Mouse (Mus musculus) mesoderm, embryonic 11.5 days (tissue): ENCODE measurements around the gene Naxd.
"Not testable (repeated sequence)": the region's sequence is repeated elsewhere in the genome, so short reads cannot be mapped to it uniquely, and the experiment has no call there.

Experiments
- DNase-seq: peaks from one replicate; pipeline ENCODE4 v3.0.0-alpha.2; 2012; ENCODE audit warnings: low read depth, low spot score

Naxd gene

DNA sequence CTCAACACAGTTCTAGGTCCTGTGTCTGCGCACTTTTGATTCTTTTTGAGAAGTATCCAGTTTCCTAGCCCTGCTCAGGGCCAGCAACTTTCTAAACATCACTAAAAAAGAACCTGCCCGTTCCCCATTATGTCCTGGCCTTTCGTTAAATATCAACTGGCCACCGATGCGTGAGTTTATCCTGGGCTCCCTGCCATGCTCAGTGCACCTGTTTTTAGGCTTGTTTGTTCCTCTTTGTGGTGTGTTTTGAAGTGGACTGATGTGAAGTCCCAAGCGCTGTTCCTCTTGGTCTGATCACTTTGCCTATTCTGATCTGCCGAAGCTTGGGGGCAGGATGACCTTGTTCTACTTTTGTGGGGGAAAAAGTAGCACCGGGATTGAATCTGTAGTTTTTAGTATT lies 26.0 kb upstream of the Naxd start:
- DNase-seq = no peak

DNA sequence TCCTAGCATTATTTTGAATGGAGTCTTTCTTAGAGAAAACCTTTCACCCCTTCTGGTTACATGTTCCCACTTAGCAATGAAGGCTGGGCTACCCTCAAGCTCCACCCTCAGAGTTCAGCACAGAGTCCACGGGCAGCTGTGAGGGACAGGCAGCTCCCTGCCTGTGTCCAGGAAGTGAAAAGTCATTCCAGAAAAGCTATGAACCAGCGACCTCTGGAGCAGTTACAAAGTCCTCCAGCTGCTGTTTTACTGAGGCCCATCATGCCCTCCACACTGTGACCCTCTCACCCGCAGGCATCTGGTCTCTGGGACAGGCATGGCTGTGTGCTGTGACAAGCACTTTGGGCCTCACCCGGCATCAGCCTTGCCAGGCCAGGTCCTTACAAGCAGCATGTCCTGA lies 24.2 kb upstream of the Naxd start:
- DNase-seq = no peak

DNA sequence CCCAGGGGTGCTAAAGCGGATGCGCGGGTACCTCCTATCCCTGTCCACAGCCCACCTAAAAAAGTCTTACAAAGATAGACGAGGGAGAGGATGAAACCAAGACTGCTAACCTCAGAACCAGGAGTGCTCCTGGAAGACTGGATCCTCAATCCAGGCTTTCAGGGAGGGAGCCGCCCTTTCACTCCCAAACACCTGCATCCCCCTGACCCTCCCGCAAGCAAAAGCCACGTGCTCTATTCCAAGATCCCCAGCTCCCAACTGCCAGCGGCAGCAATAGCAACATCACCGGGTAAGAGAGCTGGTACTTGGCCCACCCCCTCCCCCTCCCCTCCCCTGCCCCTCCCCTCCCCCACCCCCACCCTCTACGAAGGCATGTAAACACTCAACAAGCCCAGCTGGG lies 21.9 kb upstream of the Naxd start:
- no peak for DNase-seq

DNA sequence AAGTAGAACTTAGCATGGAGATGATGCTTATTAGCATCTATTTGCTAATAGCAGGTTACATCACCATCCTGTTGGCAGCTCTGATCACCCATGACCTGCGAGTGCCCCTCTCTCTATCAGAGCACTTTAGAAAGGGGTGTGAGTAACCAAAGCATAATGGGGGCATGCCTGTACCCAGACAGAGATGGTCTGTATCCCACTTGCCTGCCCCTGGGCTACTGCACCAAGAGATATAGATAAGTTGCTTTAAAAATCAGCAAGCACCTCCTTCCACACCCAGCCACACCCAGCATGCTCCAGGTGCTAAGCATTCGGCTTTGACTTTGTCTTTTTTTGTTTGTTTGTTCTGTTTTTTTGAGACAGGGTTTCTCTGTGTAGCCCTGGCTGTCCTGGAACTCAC lies 21.4 kb upstream of the Naxd start:
- DNase-seq = no peak

DNA sequence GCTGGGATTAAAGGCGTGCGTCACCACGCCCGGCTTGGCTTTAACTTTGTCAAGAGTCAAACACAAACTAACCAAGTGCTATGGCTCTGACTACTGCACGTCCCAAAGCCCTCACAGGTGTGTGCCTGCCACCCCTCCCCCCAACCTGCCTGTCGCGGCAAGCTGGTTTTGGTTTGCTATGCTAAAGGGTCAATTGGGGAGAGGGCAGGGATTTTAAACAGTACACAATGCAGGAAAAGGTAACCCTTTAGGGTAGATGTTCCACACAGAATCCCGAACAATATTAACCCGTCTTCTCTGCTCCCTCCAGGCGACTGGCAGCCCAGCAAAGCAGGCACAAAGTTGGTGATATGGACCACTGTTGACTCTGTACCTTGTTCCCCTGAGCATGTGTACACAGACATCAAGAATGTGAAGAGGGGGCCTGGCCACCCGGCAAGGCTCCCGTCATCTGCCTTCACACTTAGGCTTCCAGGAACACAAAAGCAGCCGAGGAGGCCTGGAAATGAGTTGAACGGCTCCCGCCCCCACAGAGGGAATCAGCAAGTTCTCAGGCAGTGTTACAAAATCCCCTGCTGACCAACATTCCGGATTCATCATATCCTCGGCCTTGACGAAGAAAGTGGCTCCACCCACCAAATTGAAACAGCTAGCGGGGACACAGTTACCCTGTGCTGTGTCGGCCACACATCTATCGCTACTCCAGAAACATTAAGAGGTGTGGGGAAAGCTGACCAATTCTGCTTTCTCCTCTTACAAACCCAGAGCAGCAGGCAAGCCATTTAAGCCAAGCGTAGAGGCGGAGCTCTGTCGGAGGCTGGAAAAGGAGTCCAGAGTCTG lies 20.7 kb upstream of the Naxd start:
- no peak for DNase-seq

DNA sequence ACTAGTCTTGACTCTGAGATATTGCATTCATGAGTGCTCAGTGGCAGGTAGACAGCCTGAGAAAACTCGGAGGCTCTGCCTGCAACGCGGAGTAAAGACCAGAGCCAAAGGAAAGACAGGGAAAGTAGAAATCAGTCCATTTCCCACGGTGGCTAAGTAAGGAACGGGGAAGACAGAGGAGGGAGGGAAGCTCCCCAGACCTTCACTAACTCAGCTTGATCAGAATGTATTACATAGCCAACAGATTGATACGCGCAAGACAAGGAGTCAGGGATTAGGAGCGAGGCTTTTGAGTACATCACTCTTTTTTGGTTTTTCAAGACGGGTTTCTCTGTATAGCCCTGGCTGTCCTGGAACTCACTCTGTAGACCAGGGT lies 20.1 kb upstream of the Naxd start:
- DNase-seq = no peak

DNA sequence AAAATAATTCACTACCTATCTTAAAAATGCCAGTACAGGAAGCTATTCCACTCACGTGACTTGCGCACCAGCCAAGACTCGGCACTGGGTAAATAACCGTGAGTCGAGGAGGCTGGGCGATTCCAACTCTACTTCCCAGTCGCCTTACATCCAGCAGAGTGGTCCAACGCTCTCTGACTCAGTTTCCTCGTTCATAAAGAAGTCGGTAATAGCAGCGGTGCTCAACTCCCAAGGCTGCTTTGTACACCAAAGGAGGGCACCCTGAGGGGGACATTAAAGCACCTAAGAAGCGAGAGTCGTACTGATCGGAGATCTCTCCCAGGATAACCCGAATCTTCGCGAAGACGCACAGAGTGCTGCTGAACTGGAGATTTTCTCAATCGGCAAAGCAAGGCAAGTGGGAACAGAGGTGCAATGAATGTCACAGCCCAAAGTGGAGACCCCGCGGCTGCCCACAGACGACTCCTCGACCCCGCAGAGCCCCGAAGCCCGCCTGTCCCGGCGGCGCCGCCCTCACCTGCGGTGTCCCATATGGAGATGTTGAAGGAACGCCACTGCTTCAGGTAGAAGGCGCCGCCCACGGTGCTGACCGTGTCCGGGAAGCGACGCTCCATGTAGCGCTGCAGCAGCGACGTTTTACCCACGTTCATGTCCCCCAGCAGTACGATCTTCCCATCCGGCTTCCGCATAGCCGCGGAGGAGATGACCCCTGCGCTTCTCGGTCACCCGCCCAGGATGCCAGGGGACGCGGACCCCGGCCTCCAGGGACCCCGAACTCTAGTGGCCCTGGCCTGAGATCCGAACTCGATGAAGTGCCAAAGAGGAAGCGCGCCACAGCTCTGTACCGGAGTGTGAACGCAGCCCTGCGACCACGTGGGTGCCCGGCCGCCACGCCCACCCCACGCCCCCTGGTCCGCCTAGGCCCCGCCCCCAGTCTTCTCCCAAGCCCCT lies 19.2 kb upstream of the Naxd start, which contains the start of gene Rab20:
Rab20 (minus strand) TSS at position 900 of the 951 bp plus-strand sequence.
- DNase-seq = no peak

DNA sequence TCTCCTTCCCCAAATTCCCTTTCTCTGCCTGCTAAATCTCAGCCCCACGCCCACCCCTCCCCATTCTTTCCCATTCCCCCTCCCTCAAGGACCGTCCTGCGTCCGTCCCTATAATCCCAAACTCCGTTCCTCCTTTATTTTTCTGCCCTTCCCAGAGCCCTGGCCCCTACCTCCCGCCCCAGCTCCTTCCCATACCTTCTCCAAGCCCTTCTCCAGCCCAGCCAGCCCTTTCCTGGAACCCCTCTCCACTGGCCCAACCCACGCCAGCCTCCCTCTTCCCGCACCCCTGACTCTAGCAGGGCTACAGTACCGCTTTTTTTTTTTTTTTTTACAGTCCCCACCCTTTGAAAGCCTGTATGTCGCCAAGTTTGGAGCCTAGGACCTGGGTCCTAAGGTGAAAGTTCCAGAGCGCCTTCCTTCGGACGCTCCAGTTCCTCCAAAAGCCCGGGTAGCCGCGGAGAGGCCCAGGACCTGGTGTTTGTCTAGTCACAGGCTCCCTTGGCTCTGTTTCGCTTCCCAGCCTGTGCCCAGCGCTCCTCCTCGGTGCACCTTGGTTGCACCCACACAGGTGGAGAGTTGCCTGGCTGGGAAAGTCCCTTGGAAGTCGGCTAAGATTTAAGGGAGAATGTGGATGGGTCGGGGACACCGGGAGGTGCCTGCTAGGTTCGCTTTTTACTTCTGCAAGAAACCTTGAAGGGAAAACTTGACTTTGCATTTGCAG lies 18.3 kb upstream of the Naxd start:
- DNase-seq = no peak

DNA sequence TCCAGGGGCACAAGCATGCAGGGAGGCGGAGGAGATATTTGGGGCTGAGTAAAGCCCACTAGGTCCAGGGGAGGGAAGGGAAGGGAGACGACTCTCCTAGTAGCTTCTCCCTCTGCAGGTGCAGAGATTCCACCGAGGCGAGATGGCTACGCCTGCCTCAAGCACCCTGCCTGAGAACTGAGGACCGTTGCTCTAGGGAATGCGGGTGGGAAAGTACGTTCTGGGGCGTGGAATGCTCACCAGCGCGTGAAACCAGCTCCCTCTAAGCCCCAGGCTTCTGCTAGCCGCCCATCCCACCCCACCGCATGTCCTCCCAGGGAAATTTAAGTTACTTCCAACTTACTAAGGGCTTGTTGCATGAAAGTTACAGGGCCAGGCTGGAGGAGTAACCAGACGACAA lies 17.7 kb upstream of the Naxd start:
- no peak for DNase-seq

DNA sequence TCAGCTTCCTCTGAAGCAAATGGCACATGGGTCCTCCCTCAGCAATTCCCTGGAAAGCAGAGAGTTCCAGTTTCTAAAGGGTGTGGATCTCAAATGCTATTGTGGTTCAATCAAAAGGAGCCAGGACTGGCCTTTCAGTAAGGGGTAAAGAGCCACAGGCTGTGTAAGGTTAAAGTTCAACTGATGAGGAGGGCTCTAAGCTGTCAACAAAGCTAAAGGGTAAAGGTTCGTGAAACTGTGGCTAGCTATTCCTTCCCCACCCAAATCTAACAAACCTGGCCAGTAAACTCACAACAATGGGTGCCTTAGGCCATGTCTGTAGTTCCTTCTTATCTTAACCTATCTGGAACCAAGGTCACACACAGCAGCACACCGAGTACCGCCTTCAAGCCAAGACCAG lies 15.4 kb upstream of the Naxd start:
- DNase-seq = no peak

DNA sequence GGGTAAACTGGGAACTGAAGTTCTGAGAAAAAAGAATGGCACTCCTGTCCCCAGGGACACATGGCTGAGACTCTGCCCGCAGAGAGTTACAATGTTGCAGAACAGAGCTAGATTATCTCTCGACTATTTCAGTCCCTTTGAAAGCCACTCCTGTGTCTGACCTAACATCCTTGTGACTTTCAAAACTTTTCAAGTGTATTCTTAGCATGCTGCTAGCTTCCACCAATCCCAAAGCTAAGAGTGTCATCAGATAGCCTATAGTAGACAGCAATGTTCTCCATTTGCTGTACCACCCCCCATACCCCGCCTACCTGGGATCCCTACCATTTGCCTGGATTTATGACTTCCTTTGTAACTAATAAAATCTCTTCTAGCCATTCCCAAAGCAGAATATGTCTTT lies 14.8 kb upstream of the Naxd start:
- no peak for DNase-seq

DNA sequence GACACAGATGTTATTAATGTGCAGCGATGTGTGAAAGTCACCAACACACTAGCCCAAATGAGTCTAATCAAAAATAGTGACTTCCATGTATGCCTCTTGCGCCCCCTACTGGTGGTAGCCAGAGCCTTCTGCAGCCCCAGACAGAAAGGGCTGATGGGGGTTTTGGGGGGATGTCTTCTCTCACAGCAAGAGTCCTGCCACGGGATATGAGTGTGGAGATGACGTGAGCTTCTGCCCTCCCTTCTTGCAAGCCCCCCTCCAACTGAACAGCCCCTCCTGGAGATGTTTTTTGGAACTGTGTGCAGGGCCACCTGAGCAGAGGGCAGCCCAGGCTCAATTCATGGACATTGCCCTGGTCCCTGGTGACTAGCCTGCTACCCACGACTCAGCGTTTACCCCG lies 11.2 kb upstream of the Naxd start:
- peak; percentile 76 for DNase-seq

DNA sequence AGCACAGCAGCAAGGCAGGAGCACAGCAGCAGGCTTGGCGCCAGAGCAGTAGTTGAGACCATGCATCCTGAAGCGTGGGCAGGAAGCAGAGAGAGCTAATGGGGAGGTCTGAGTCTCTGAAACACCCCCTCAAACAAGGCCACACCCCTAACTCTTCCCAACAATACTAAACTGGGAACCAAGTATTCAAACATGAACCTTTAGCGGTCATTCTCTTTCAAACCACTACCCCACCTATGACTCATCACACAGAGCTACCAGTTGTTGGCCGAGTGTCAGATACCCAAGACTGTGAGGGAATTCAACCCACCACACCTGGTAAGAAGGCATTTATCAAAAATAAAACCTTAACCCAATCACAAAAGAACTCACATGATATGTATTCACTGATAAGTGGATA lies 10.1 kb upstream of the Naxd start:
- no peak for DNase-seq

DNA sequence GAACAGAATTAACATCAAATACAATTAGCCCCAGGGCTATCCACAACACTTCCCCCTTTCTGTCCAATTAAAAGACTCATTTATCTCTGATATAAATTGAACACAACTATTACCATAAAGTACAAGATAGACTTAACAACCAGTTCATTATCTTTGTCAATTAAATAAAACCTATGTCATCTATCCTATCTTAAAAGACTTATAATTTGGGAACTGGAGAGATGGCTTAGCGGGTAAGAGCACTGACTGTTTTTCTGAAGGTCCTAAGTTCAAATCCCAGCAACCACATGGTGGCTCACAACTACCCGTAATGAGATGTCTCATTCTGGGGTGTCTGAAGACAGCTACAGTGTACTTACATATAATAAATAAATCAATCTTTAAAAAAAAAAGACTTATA lies 5.0 kb upstream of the Naxd start:
- not testable (repeated sequence) for DNase-seq

DNA sequence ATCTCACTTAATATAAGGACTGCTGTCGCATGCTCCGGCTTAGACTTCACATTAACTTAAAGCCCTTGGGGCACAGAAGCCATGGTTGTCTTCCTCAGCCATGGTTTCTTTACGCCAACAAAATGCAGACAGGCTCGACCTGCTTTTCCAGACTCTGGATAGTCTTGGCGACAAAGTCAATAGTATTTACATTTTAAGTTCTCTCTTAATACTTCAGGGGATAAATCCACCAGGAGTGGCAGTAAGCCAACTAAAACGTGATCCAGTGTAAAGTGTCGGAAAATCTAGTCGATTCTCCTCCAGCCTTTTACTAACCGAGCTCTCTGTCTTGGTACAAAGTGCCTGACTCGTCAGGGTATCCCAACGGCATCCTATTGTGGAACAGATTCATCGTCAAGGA lies 975 bp downstream of the Naxd start:
- no peak for DNase-seq

DNA sequence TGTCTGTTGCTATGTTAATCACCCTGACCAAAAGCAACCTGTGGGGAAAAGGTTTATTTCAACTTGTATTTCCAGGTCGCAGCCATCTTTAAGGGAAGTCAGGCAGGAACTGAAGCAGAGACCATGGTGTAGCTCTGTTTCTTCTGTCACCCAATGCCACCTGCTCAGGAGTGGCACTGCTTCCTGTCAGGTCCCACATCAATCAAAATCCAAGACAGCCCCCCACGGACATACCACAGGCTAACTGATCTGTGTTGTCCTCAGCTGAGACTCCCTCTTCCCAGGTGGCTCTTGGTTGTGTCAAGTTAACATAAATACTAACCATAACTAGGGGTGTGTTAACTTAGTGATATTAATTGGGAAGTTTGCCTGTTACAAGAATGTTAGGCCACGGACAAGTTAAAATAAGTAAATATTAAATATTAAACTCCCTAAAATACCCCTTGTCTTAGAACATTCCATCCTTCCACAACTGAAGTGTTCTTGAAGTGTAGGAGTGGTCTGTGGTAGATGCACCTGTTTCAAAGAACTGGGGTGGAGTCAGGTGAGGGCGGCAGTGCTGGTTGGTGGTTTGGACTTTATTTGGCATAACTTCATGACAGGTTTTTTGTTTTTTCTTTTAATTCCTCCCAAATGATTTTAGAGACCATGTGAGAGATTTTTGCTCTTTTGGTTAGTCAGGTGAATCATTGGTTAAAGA lies 1.6 kb downstream of the Naxd start:
- no peak for DNase-seq

DNA sequence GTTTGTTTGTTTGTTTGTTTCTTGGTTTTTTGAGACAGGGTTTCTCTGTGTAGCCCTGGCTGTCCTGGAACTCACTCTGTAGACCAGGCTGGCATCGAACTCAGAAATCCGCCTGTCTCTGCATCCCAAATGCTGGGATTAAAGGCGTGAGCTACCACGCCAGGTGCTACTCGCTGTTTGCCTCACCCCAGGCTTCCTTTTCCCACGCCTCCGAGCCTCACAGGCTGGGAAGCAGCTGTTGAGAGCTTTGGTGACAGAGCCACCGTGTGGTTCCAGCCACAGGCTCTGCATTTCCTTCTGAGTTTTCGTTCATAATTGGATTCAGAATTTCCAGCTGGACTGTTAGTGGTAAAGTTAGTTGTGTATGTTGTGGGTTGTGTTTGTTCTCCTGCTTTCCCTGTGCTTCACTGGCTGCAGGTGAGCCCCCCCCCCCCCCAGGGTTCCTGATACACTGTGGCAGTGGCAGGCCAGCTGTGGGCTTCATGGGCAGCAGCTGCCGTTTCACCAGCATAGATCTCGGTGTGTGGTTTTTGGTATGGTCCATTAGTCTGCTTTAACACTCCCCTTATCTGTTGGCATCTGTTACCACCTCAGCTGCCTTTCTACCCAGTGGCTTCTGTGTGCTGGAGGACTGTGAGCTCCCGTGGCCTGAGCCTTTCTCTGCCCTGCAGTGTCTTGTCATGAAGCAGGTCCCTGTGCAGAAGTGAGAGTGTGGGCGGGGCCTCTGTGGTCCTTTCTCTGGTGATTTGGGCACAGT lies 6.3 kb downstream of the Naxd start:
- no peak for DNase-seq

DNA sequence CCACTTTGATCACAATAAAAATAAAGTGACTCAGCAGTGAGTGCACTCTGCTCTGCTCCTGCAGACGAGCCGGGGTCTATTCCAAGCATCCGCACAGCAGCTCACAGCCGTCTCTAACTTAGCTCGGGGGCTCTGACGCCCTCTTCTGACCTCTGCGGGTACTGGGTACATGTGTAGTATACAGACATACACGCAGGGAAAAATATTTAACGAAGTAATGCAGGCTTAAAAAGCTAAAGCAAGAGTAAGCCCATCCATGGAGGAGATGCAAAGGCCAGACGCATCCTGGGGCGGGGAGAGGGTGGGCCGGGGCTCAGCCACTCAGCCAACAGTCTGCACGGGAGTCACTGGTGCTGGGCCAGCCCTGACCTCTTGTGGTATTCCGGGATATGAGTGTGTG lies 8.8 kb downstream of the Naxd start:
- DNase-seq = no peak

DNA sequence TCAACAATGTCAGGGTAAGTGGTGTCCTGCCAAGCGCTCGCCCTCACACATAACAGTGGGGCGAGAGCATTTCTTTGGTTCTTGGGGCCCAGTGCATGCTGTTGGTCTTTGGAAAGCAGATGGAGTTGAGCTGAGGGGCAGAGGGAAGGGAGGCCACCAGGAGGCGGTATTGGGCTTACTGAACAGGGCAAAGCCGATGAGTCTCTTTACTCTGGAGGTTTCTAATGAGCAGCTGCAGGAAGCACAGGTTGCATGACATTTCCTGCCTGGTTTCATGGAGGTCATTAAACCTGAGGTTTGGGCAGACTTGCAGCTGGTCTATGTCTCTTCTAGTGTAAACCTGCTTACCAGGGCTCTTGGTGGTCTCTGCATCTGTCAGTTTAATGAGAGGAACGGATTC lies 9.5 kb downstream of the Naxd start:
- DNase-seq = peak; percentile 60

DNA sequence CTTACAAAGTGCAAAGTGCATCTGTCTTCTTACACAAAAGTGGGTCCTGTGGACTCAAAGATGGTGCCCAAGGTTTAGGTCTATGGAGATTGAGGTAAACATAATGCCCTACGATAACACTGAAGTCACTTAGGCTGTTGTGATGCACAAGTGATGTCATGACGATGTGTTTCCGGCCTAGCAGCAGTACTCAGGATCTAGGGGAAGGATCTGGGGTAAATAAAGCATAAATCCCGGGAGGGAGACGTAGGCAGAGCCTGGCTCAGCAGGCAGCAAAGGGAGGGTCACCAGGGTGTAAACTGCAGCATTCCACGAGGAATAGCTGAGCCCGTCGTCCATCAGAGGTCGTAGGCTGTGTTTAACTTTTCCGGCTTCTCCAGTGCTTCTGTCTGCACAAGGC lies 11.6 kb downstream of the Naxd start:
- DNase-seq = no peak

DNA sequence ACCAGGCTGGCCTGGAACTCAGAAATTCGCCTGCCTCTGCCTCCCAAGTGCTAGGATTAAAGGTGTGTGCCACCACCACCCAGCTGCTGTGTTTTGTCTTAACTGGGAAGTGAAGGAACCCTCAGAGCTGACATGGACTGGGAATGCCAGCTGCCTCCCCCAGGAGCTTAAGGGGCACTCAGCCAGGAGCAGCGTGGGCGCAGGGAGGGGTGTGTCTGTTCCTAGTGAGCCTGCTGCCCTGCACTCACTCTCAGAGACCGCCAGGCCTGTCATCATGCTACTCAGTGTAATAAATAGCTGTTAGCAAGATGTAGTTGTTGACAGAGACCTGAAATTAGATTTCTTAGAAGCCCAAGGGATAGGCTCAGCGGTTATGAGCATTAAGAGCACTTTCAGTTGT lies 13.7 kb downstream of the Naxd start:
- no peak for DNase-seq
